Mouse (Mus musculus) heart, embryonic 12.5 days (tissue): ENCODE measurements around the gene Fabp2. TPM values are rescaled to one million over a fixed set of nuclear protein-coding genes. Genes with fewer than 3 reads are reported as not detected.
A peak's percentile ranks its signal among the peaks of the same experiment; 100 is the strongest.

Experiments used
- ATAC-seq: fragments of 200-750 bp; cut with Nextera tagmentation; 2 replicates; pipeline ENCODE4 v1.8.0; 2017; ENCODE audit warnings: moderate TSS enrichment, moderate library complexity; ENCODE audit not compliant: insufficient number of reproducible peaks, low FRiP score
- H3K27ac ChIP-seq: fragments of 300-500 bp; sonication (generic); 2 replicates; pipeline ENCODE4 v1.5.1; 2016; ENCODE audit warnings: mild to moderate bottlenecking, moderate library complexity; ENCODE audit not compliant: poor library complexity, severe bottlenecking
- H3K27me3 ChIP-seq: fragments of 300-500 bp; sonication (generic); replicated peaks from 2 replicates; pipeline ENCODE4 v1.6.1; 2016; ENCODE audit warnings: mild to moderate bottlenecking, moderate library complexity
- H3K36me3 ChIP-seq: fragments of 300-500 bp; sonication (generic); 2 replicates; pipeline ENCODE4 v1.6.1; 2016; ENCODE audit warnings: mild to moderate bottlenecking, moderate library complexity
- H3K4me1 ChIP-seq: fragments of 300-500 bp; sonication (generic); replicated peaks from 2 replicates; pipeline ENCODE4 v1.6.1; 2016; ENCODE audit warnings: mild to moderate bottlenecking
- H3K4me2 ChIP-seq: fragments of 300-500 bp; sonication (generic); 2 replicates; pipeline ENCODE4 v1.6.1; 2016; ENCODE audit warnings: mild to moderate bottlenecking, moderate library complexity
- H3K4me3 ChIP-seq: fragments of 300-500 bp; sonication (generic); 2 replicates; pipeline ENCODE4 v1.5.1; 2016; ENCODE audit warnings: mild to moderate bottlenecking
- H3K9ac ChIP-seq: fragments of 300-500 bp; sonication (generic); 2 replicates; pipeline ENCODE4 v1.6.1; 2016; ENCODE audit warnings: mild to moderate bottlenecking, moderate library complexity
- H3K9me3 ChIP-seq: fragments of 300-500 bp; sonication (generic); replicated peaks from 2 replicates; pipeline ENCODE4 v1.6.1; 2016; ENCODE audit warnings: mild to moderate bottlenecking, moderate library complexity
- WGBS: fragments of 180-500 bp; shearing (Covaris S2); methylation state at CpG from one replicate; pipeline ENCODE4 v1.1.7; 2016; 5-methylcytosine and 5-hydroxymethylcytosine counted together
- polyA plus RNA-seq: library from polyadenylated mRNA; unstranded; fragments of >200 nt; fragmentation: Nextera tagmentation; extraction: Ambion mirVana; gene quantifications from 2 replicates; pipeline ENCODE4 v1.2.1, GENCODE M21; 2016

Gene Fabp2
- not detected in 2 replicates for polyA plus RNA-seq

- H3K9ac ChIP-seq: no peak within 1 kb of the TSS
- no peaks in the 10 kb centered on the region for H3K27me3 ChIP-seq
- H3K4me2 ChIP-seq: no peak within 1 kb of the TSS
- no peak within 1 kb of the TSS for H3K4me3 ChIP-seq
- 86% methylated on average over 3 of the region's 3 CpGs for WGBS
- H3K9me3 ChIP-seq: no peaks in the 10 kb centered on the region
- H3K36me3 ChIP-seq: no peaks in the 10 kb centered on the region
- ATAC-seq: no peak
- H3K27ac ChIP-seq: no peak within 1 kb of the TSS
- H3K4me1 ChIP-seq: no peaks in the 10 kb centered on the region
Observed at GRCm38 (mm10) chr3:122894772-122895171, at the start of gene Fabp2. Fabp2 (plus strand) TSS chr3:122895072.

- no peaks in the 10 kb centered on the region for H3K27me3 ChIP-seq
- no peak overlapping the region for H3K9ac ChIP-seq
- H3K4me2 ChIP-seq: no peak overlapping the region
- 50% methylated on average over 5 of the region's 5 CpGs for WGBS
- H3K9me3 ChIP-seq: 0 out of 2 replicates have a peak, but pooled peaks cover 3% of the 10 kb centered on the region
- H3K36me3 ChIP-seq: peaks cover 6% of the 10 kb centered on the region; the same call in 1 of the 2 replicates
- no peak for ATAC-seq
- H3K4me3 ChIP-seq: no peak overlapping the region
- H3K4me1 ChIP-seq: 0 out of 2 replicates have a peak, but pooled peaks cover 3% of the 10 kb centered on the region
- H3K27ac ChIP-seq: no peak overlapping the region; the same call in 1 of the 2 replicates
Observed at GRCm38 (mm10) chr3:122848410-122849034, 46.4 kb upstream of the Fabp2 start.

- H3K27me3 ChIP-seq: no peaks in the 10 kb centered on the region
- H3K4me1 ChIP-seq: no peaks in the 10 kb centered on the region
- 51% methylated on average over 11 of the region's 11 CpGs for WGBS
- 0 out of 2 replicates have a peak, but pooled peaks cover 2% of the 10 kb centered on the region for H3K36me3 ChIP-seq
- H3K9ac ChIP-seq: no peak overlapping the region
- H3K4me3 ChIP-seq: no peak overlapping the region
- no peak for ATAC-seq
- H3K9me3 ChIP-seq: no peaks in the 10 kb centered on the region
- no peak overlapping the region for H3K27ac ChIP-seq
- H3K4me2 ChIP-seq: 0 out of 2 replicates have a peak overlapping the region, but pooled peaks have one; percentile 1
Observed at GRCm38 (mm10) chr3:122855149-122855548, 39.7 kb upstream of the Fabp2 start.

- Histone ChIP-seq H3K9me3 (no peaks in the 10 kb centered on the region), H3K27ac (no peak overlapping the region), H3K4me3 (no peak overlapping the region), H3K4me2 (no peak overlapping the region), H3K9ac (no peak overlapping the region), H3K27me3 (no peaks in the 10 kb centered on the region), H3K4me1 (no peaks in the 10 kb centered on the region), H3K36me3 (no peaks in the 10 kb centered on the region)
- WGBS: 84% methylated on average over 2 of the region's 2 CpGs
- ATAC-seq: no peak
Observed at GRCm38 (mm10) chr3:122859829-122860228, 35.0 kb upstream of the Fabp2 start.

- 82% methylated on average over 12 of the region's 12 CpGs for whole genome bisulfite sequencing
- no peaks in the 10 kb centered on the region for H3K36me3 ChIP-seq
- H3K9ac ChIP-seq: no peak overlapping the region
- no peak overlapping the region for H3K4me3 ChIP-seq
- H3K27ac ChIP-seq: no peak overlapping the region
- H3K27me3 ChIP-seq: no peaks in the 10 kb centered on the region
- H3K4me2 ChIP-seq: no peak overlapping the region
- no peaks in the 10 kb centered on the region for H3K9me3 ChIP-seq
- no peak for ATAC-seq
- no peaks in the 10 kb centered on the region for H3K4me1 ChIP-seq
Observed at GRCm38 (mm10) chr3:122860573-122861498, 34.0 kb upstream of the Fabp2 start.

- no peaks in the 10 kb centered on the region for H3K4me1 ChIP-seq
- no peak overlapping the region for H3K9ac ChIP-seq
- ATAC-seq: no peak
- WGBS: 81% methylated on average over 4 of the region's 4 CpGs
- H3K9me3 ChIP-seq: no peaks in the 10 kb centered on the region
- no peaks in the 10 kb centered on the region for H3K36me3 ChIP-seq
- no peak overlapping the region for H3K4me3 ChIP-seq
- no peaks in the 10 kb centered on the region for H3K27me3 ChIP-seq
- no peak overlapping the region for H3K27ac ChIP-seq
- H3K4me2 ChIP-seq: no peak overlapping the region
Observed at GRCm38 (mm10) chr3:122865092-122865491, 29.8 kb upstream of the Fabp2 start.

- Histone ChIP-seq H3K4me3 (no peak overlapping the region), H3K36me3 (no peaks in the 10 kb centered on the region), H3K4me2 (no peak overlapping the region), H3K9ac (no peak overlapping the region), H3K27ac (no peak overlapping the region), H3K4me1 (no peaks in the 10 kb centered on the region), H3K27me3 (no peaks in the 10 kb centered on the region), H3K9me3 (no peaks in the 10 kb centered on the region)
- no peak for ATAC-seq
- WGBS: 92% methylated on average over 1 of the region's 1 CpGs
Observed at GRCm38 (mm10) chr3:122868270-122868669, 26.6 kb upstream of the Fabp2 start.

- Histone ChIP-seq H3K27me3 (no peaks in the 10 kb centered on the region), H3K36me3 (no peaks in the 10 kb centered on the region), H3K4me1 (no peaks in the 10 kb centered on the region), H3K9ac (no peak overlapping the region), H3K9me3 (no peaks in the 10 kb centered on the region), H3K4me2 (no peak overlapping the region), H3K27ac (no peak overlapping the region), H3K4me3 (no peak overlapping the region)
- ATAC-seq: no peak
- WGBS: 72% methylated on average over 1 of the region's 1 CpGs
Observed at GRCm38 (mm10) chr3:122871596-122871995, 23.3 kb upstream of the Fabp2 start.

GRCm38 (mm10) chr3:122876870-122877269 lies 18.0 kb upstream of the Fabp2 start:
- Histone ChIP-seq H3K9me3 (no peaks in the 10 kb centered on the region), H3K4me3 (no peak overlapping the region), H3K4me2 (no peak overlapping the region), H3K9ac (no peak overlapping the region), H3K4me1 (no peaks in the 10 kb centered on the region), H3K27me3 (no peaks in the 10 kb centered on the region), H3K27ac (no peak overlapping the region), H3K36me3 (no peaks in the 10 kb centered on the region)
- ATAC-seq: no peak
- 76% methylated on average over 2 of the region's 2 CpGs for WGBS

- H3K27ac ChIP-seq: no peak overlapping the region
Observed at GRCm38 (mm10) chr3:122877543-122877942, 17.3 kb upstream of the Fabp2 start.

GRCm38 (mm10) chr3:122878705-122879315 lies 16.1 kb upstream of the Fabp2 start:
- no peak for ATAC-seq
- H3K36me3 ChIP-seq: no peaks in the 10 kb centered on the region
- no peaks in the 10 kb centered on the region for H3K4me1 ChIP-seq
- H3K27ac ChIP-seq: no peak overlapping the region
- H3K9ac ChIP-seq: no peak overlapping the region
- WGBS: 73% methylated on average over 8 of the region's 8 CpGs
- H3K4me2 ChIP-seq: no peak overlapping the region
- no peaks in the 10 kb centered on the region for H3K27me3 ChIP-seq
- no peaks in the 10 kb centered on the region for H3K9me3 ChIP-seq
- H3K4me3 ChIP-seq: no peak overlapping the region

More at GRCm38 (mm10) chr3:122877543-122877942, 17.3 kb upstream of the Fabp2 start:
- 81% methylated on average over 3 of the region's 3 CpGs for WGBS
- no peak for ATAC-seq
- Histone ChIP-seq H3K9ac (no peak overlapping the region), H3K36me3 (no peaks in the 10 kb centered on the region), H3K4me1 (no peaks in the 10 kb centered on the region), H3K4me2 (no peak overlapping the region), H3K27me3 (no peaks in the 10 kb centered on the region), H3K4me3 (no peak overlapping the region), H3K9me3 (no peaks in the 10 kb centered on the region)
